Mouse (Mus musculus): ENCODE measurements around the gene Ube2g1. TPM values are rescaled to one million over a fixed set of nuclear protein-coding genes. Genes with fewer than 3 reads are reported as not detected.

Ube2g1 gene
- polyA plus RNA-seq, 1 experiment from 2014 or later, result 106 TPM

GRCm38 (mm10) chr11:72712721-72713120, 105.6 kb downstream of the Ube2g1 start:
- H3K9me3 ChIP-seq, result no peaks in the 10 kb centered on the region
- no peak overlapping the region for H3K9ac ChIP-seq (replicated peaks)
- no peak for ATAC-seq
- no peaks in the 10 kb centered on the region for H3K27me3 ChIP-seq
- H3K36me3 ChIP-seq, result peaks cover 29% of the 10 kb centered on the region
- no peak overlapping the region for H3K4me3 ChIP-seq (replicated peaks)
- no peaks in the 10 kb centered on the region for H3K4me1 ChIP-seq (replicated peaks)
- 92% methylated on average over 5 of the region's 5 CpGs for WGBS
- H3K4me2 ChIP-seq (replicated peaks), result no peak overlapping the region
- H3K27ac ChIP-seq, result no peak overlapping the region

- H3K4me3 ChIP-seq (replicated peaks), result no peak overlapping the region
- H3K4me2 ChIP-seq (replicated peaks), result no peak overlapping the region
- no peak overlapping the region for H3K9ac ChIP-seq (replicated peaks)
- H3K9me3 ChIP-seq, result no peaks in the 10 kb centered on the region
- no peaks in the 10 kb centered on the region for H3K4me1 ChIP-seq (replicated peaks)
- no peak for ATAC-seq
- no peak overlapping the region for H3K27ac ChIP-seq
- peaks cover 17% of the 10 kb centered on the region for H3K36me3 ChIP-seq
- 95% methylated on average over 3 of the region's 3 CpGs for WGBS
- H3K27me3 ChIP-seq, result no peaks in the 10 kb centered on the region
Observed at GRCm38 (mm10) chr11:72718161-72718560, 111.1 kb downstream of the Ube2g1 start.

DNA sequence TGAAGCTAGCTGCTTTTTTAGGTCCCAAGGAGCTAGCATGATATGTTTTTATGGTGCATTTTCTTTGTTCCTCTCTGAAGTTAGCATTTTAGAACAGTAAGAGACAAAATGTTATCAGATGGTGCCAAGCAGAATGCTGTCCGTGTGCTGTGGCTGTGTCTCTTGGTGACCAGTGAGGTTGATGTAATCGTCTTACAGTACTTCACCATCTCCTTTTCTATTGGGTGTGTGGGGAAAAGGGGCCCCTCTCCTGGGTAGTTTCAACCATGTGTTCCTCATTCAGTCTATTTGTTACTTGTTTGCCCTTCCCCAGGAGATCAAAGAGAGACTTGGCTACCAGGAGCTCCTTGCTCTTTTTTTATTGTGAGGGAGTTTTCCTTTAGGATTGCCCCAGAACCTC, 116.1 kb downstream of the Ube2g1 start:
- Histone ChIP-seq H3K9me3 (no peaks in the 10 kb centered on the region), H3K9ac (replicated peaks) (no peak overlapping the region), H3K4me2 (replicated peaks) (no peak overlapping the region), H3K4me1 (replicated peaks) (no peaks in the 10 kb centered on the region), H3K27ac (no peak overlapping the region), H3K36me3 (peaks cover 3% of the 10 kb centered on the region; the same call in 1 of the 2 replicates), H3K4me3 (replicated peaks) (no peak overlapping the region), H3K27me3 (no peaks in the 10 kb centered on the region)
- 86% methylated on average over 2 of the region's 2 CpGs for WGBS
- no peak for ATAC-seq

DNA sequence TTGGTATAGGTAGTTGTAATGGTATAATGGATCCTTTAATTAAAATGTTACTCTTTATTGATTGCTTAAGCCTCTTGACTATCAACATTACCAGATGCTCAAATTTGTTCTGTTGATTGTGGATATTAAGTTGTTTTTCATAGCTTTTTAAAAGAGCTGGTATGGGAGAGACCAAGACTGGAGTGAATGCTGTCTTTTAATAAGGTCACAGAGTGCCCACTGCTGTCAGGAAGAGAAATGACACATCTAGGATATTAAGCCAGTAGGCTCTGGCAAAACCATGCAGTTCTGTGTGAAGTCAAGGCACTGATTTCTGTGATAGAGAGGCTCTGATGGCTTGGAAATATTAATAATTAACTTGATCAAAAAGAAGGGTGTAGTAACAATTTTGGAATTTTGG, 116.8 kb downstream of the Ube2g1 start:
- H3K36me3 ChIP-seq, result peaks cover 6% of the 10 kb centered on the region; the same call in 1 of the 2 replicates
- H3K4me1 ChIP-seq (replicated peaks), result no peaks in the 10 kb centered on the region
- H3K27ac ChIP-seq, result no peak overlapping the region

GRCm38 (mm10) chr11:72726023-72726422, 118.9 kb downstream of the Ube2g1 start:
- Histone ChIP-seq H3K9me3 (no peaks in the 10 kb centered on the region), H3K4me3 (replicated peaks) (no peak overlapping the region), H3K4me2 (replicated peaks) (no peak overlapping the region), H3K36me3 (peaks cover 26% of the 10 kb centered on the region), H3K27ac (no peak overlapping the region), H3K9ac (replicated peaks) (no peak overlapping the region), H3K4me1 (replicated peaks) (no peaks in the 10 kb centered on the region), H3K27me3 (no peaks in the 10 kb centered on the region)
- no peak for ATAC-seq

More for the DNA sequence above, 116.8 kb downstream of the Ube2g1 start:
- Histone ChIP-seq H3K27me3 (no peaks in the 10 kb centered on the region), H3K9ac (replicated peaks) (no peak overlapping the region), H3K9me3 (no peaks in the 10 kb centered on the region), H3K4me2 (replicated peaks) (no peak overlapping the region), H3K4me3 (replicated peaks) (no peak overlapping the region)
- ATAC-seq, result no peak

DNA sequence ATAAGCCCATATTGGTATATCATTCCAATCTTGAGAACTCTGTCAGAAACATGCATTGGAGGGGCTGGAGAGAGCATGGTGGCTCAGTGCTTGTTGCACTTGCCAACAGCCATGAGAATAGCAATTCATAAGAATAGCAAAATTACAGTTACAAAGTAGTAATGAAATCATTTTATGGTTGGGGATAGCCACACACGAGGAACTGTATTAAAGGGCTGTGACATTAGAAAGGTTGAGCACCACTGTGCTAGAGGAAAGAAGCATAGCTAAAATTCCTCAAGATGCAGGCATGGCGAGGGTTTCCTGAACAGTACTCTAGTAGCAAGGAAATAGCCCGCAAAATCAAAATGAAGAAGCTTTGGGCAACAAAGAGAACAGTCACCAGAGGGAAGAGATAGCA, 126.7 kb downstream of the Ube2g1 start:
- Histone ChIP-seq H3K9me3 (no peaks in the 10 kb centered on the region), H3K4me2 (replicated peaks) (no peak overlapping the region), H3K4me1 (replicated peaks) (no peaks in the 10 kb centered on the region), H3K36me3 (peaks cover 69% of the 10 kb centered on the region), H3K9ac (replicated peaks) (no peak overlapping the region), H3K27me3 (no peaks in the 10 kb centered on the region), H3K4me3 (replicated peaks) (no peak overlapping the region), H3K27ac (no peak overlapping the region)
- no peak for ATAC-seq
- WGBS, result 93% methylated on average over 3 of the region's 3 CpGs

DNA sequence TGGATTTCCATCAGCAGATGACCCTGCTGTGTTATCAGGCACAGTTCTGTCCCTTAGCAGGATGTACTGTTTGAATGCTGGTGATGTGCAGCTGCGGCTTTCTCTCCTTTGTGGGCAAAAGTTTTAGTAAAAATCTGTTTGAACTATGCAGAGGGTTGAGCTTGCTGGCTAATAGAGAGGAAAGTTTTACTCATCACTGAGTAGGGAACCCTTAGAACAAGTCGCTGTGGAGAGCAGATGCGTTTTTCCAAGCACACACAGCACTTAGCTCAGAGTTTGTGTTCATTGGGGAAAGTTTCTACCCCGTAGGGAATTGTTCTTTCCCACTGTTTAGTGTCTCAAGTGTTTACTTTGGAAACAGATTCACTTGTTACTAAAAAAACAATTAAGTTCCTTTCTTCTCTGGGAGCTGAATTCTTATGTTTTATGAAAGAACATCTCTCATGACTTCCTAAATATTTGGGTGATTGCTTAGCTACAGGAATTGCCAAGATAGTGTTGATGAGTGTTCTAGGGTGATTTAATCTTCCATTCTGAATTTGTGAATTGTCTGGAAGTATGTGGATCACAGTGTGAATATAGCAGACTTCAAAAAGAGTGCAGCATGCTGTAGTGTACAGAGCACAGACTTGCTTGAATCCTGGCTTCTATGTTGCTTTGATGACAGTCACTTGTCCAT, 127.9 kb downstream of the Ube2g1 start:
- no peak overlapping the region for H3K27ac ChIP-seq

GRCm38 (mm10) chr11:72735519-72735860, 128.4 kb downstream of the Ube2g1 start:
- no peaks in the 10 kb centered on the region for H3K4me1 ChIP-seq (replicated peaks)
- WGBS, result 80% methylated on average over 2 of the region's 2 CpGs

More for the DNA sequence above, 127.9 kb downstream of the Ube2g1 start:
- no peak overlapping the region for H3K9ac ChIP-seq (replicated peaks)
- 82% methylated on average over 4 of the region's 4 CpGs for WGBS
- H3K4me3 ChIP-seq (replicated peaks), result no peak overlapping the region
- ATAC-seq, result no peak
- H3K4me1 ChIP-seq (replicated peaks), result no peaks in the 10 kb centered on the region
- H3K27me3 ChIP-seq, result no peaks in the 10 kb centered on the region
- H3K4me2 ChIP-seq (replicated peaks), result no peak overlapping the region
- peaks cover 71% of the 10 kb centered on the region for H3K36me3 ChIP-seq
- H3K9me3 ChIP-seq, result no peaks in the 10 kb centered on the region

More at GRCm38 (mm10) chr11:72735519-72735860, 128.4 kb downstream of the Ube2g1 start:
- no peaks in the 10 kb centered on the region for H3K27me3 ChIP-seq
- no peak for ATAC-seq
- H3K9ac ChIP-seq (replicated peaks), result no peak overlapping the region
- peaks cover 69% of the 10 kb centered on the region for H3K36me3 ChIP-seq
- H3K9me3 ChIP-seq, result no peaks in the 10 kb centered on the region
- no peak overlapping the region for H3K4me3 ChIP-seq (replicated peaks)
- H3K27ac ChIP-seq, result no peak overlapping the region
- no peak overlapping the region for H3K4me2 ChIP-seq (replicated peaks)

Small RNAs within 50 kb of the gene (microRNA-seq; reads per million reads assigned to microRNA genes)
- not detected for gene Gm25678

Other genes starting within 250 kb of the Ube2g1 start
- gene Tekt1, start 244.8 kb upstream of the Ube2g1 start, polyA plus RNA-seq (2015; fragmentation: Nextera tagmentation; extraction: Ambion mirVana), result 6.4 and 6.8 TPM in 2 replicates
- 3.2 and 3.8 TPM in 2 replicates for gene Smtnl2, start 195.6 kb upstream of the Ube2g1 start, polyA plus RNA-seq (2015; fragmentation: Nextera tagmentation; extraction: Ambion mirVana)
- gene Ggt6, start 171.8 kb upstream of the Ube2g1 start, polyA plus RNA-seq (2015; fragmentation: Nextera tagmentation; extraction: Ambion mirVana), result not detected in 2 replicates
- 84.6 and 86.2 TPM in 2 replicates for gene Mybbp1a, start 165.9 kb upstream of the Ube2g1 start, polyA plus RNA-seq (2015; fragmentation: Nextera tagmentation; extraction: Ambion mirVana)
- 6.4 and 7.8 TPM in 2 replicates for gene Spns2, start 117.4 kb upstream of the Ube2g1 start, polyA plus RNA-seq (2015; fragmentation: Nextera tagmentation; extraction: Ambion mirVana)
- gene Spns3, start 56.8 kb upstream of the Ube2g1 start, polyA plus RNA-seq (2015; fragmentation: Nextera tagmentation; extraction: Ambion mirVana), result 0.10 TPM in 1 of 2 replicates, not detected in the other
- 25.6 and 26.2 TPM in 2 replicates for gene Ankfy1, start 82.7 kb downstream of the Ube2g1 start, polyA plus RNA-seq (2015; fragmentation: Nextera tagmentation; extraction: Ambion mirVana)
- 7.0 and 7.7 TPM in 2 replicates for gene Cyb5d2, start 188.9 kb downstream of the Ube2g1 start, polyA plus RNA-seq (2015; fragmentation: Nextera tagmentation; extraction: Ambion mirVana)
- 14.2 TPM in 2 replicates for gene Zzef1, start 188.9 kb downstream of the Ube2g1 start, polyA plus RNA-seq (2015; fragmentation: Nextera tagmentation; extraction: Ambion mirVana)

Measured in midbrain, embryonic 13.5 days (tissue).